ENCODE assay signal across 14 mouse cellular contexts in the genomic region with DNA sequence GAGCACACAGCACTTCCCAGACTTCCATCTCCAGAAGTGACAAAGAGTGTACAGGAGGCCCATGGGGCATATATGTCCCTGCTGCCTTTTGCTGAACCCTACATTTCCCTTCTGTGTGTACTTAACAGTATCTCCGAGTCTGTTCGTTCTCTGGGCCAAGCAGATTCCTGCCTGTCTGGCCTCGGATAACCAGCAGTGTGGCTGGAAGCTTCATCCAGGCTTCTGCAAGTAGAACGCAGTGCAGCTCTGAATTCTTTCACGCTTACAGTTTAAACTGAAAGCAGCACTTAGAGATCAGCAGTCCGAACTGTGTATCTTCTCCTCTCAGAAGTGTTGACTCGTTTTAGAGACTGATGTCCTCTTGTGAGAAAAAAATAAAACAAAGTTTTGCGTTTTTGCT. TPM values are rescaled to one million over a fixed set of nuclear protein-coding genes. Genes with fewer than 3 reads are reported as not detected.
DNase-seq lines count a peak whose midpoint lies in the region; ATAC-seq and TF ChIP-seq lines count a peak whose summit lies in the region.
"Had no signal": no experiment of that assay in that cellular context is flagged by ENCODE, and none has a peak within 500 bp of the region (broad histone marks: within the 10 kb centered on the region; RNA-seq: fewer than 3 reads in every experiment).

No protein-coding gene starts in this region.

- no peaks in the 10 kb centered on the region for H3K9me3 ChIP-seq in lung, embryonic 16.5 days (ENCODE audit: control insufficient read depth, low read length)
- H3K9me3 ChIP-seq in intestine, embryonic 15.5 days = no peaks in the 10 kb centered on the region
- no peaks in the 10 kb centered on the region for H3K9me3 ChIP-seq in stomach, embryonic 15.5 days
- no peaks in the 10 kb centered on the region for H3K9me3 ChIP-seq in midbrain, embryonic 14.5 days (ENCODE audit: control insufficient read depth, low read length)
- H3K9me3 ChIP-seq: embryonic facial prominence, embryonic 15.5 days; G1E had no signal

- no peaks in the 10 kb centered on the region for H3K27me3 ChIP-seq in lung, embryonic 16.5 days (ENCODE audit: control insufficient read depth, insufficient read depth, low read depth, low read length)
- no peaks in the 10 kb centered on the region for H3K27me3 ChIP-seq in intestine, embryonic 15.5 days (replicated peaks)
- no peaks in the 10 kb centered on the region for H3K27me3 ChIP-seq in stomach, embryonic 15.5 days (replicated peaks)
- H3K27me3 ChIP-seq in midbrain, embryonic 14.5 days (ENCODE audit: control insufficient read depth, insufficient read depth, low read length) = no peaks in the 10 kb centered on the region
- H3K27me3 ChIP-seq: embryonic facial prominence, embryonic 15.5 days had no signal

- peak; percentile 21 to 58 for DNase-seq in adrenal gland, adult (ENCODE audit: inconsistent age in 2 of 2, low spot score in 1 of 2)
- no peak for DNase-seq in adrenal gland, adult 18-20 months (ENCODE audit: low spot score in 2 of 2)
- no peak for DNase-seq in lung, adult 2 months
- no peak for DNase-seq in midbrain, embryonic 14.5 days
- no peak for DNase-seq in B cell, adult 2 months
- DNase-seq: cerebellum, adult 9-11 months; gastrocnemius, postnatal 14 days; left cerebral cortex, postnatal 4 days had no signal

- no peak for TF ChIP-seq POLR2A in lung, adult 2 months (IDR thresholded peaks at IDR 0.05; ENCODE audit: borderline replicate concordance, extremely low read depth, low read depth, low read length)

- H3K36me3 ChIP-seq in lung, embryonic 16.5 days (ENCODE audit: control insufficient read depth, insufficient read depth, low read length) = no peaks in the 10 kb centered on the region
- H3K36me3 ChIP-seq in intestine, embryonic 15.5 days = no peaks in the 10 kb centered on the region
- no peaks in the 10 kb centered on the region for H3K36me3 ChIP-seq in stomach, embryonic 15.5 days
- no peaks in the 10 kb centered on the region for H3K36me3 ChIP-seq in midbrain, embryonic 14.5 days (ENCODE audit: control insufficient read depth, insufficient read depth, low read length)
- H3K36me3 ChIP-seq: embryonic facial prominence, embryonic 15.5 days; G1E had no signal

- 16% methylated on average over 8 of the region's 8 CpGs for WGBS in lung, embryonic 16.5 days
- WGBS in lung, adult 2 months = 37% methylated on average over 8 of the region's 8 CpGs
- WGBS in intestine, embryonic 15.5 days = 32% methylated on average over 8 of the region's 8 CpGs
- 24% methylated on average over 8 of the region's 8 CpGs for WGBS in stomach, embryonic 15.5 days
- WGBS in midbrain, embryonic 14.5 days = 68% methylated on average over 8 of the region's 8 CpGs

- peaks cover 5% of the 10 kb centered on the region for H3K4me1 ChIP-seq in lung, embryonic 16.5 days (replicated peaks; ENCODE audit: control insufficient read depth, insufficient read depth, low read length)
- no peaks in the 10 kb centered on the region; the same call in 1 of the 2 replicates for H3K4me1 ChIP-seq in lung, adult 2 months (ENCODE audit: control insufficient read depth, insufficient read depth, low read length)
- no peaks in the 10 kb centered on the region for H3K4me1 ChIP-seq in intestine, embryonic 15.5 days (replicated peaks)
- no peaks in the 10 kb centered on the region for H3K4me1 ChIP-seq in stomach, embryonic 15.5 days
- H3K4me1 ChIP-seq in midbrain, embryonic 14.5 days (ENCODE audit: control insufficient read depth, insufficient read depth, low read length) = no peaks in the 10 kb centered on the region
- H3K4me1 ChIP-seq: embryonic facial prominence, embryonic 15.5 days had no signal

- no peak for TF ChIP-seq CTCF in lung, adult 2 months (IDR thresholded peaks at IDR 0.05; ENCODE audit: insufficient read depth, low read length)

- H3K9ac ChIP-seq in lung, embryonic 16.5 days (ENCODE audit: low read length) = no peak overlapping the region
- H3K9ac ChIP-seq in intestine, embryonic 15.5 days = no peak overlapping the region
- no peak overlapping the region for H3K9ac ChIP-seq in stomach, embryonic 15.5 days
- H3K9ac ChIP-seq in midbrain, embryonic 14.5 days (replicated peaks; ENCODE audit: low read length) = no peak overlapping the region
- H3K9ac ChIP-seq: embryonic facial prominence, embryonic 15.5 days had no signal

- peak overlapping the region; percentile 18; the same call in 1 of the 2 replicates for H3K27ac ChIP-seq in lung, embryonic 16.5 days (ENCODE audit: low read length)
- peak overlapping the region; percentile 25; the same call in 1 of the 2 replicates for H3K27ac ChIP-seq in intestine, embryonic 15.5 days
- H3K27ac ChIP-seq in stomach, embryonic 15.5 days = peak overlapping the region; percentile 45; the same call in 1 of the 2 replicates
- no peak overlapping the region for H3K27ac ChIP-seq in midbrain, embryonic 14.5 days (replicated peaks; ENCODE audit: low read depth, low read length)
- H3K27ac ChIP-seq: embryonic facial prominence, embryonic 15.5 days had no signal

- ATAC-seq in lung, embryonic 16.5 days (ENCODE audit: low read depth) = no peak
- 0 out of 2 replicates have a peak, but pooled peaks have one; percentile 56 for ATAC-seq in intestine, embryonic 15.5 days
- ATAC-seq in stomach, embryonic 15.5 days (ENCODE audit: insufficient read depth, low FRiP score, low read depth) = no peak
- ATAC-seq in midbrain, embryonic 14.5 days (ENCODE audit: low FRiP score, low TSS enrichment) = no peak
- ATAC-seq: inflammation-experienced regulatory T-cells, adult 6 months had no signal

- no peak overlapping the region for H3K4me3 ChIP-seq in lung, embryonic 16.5 days (ENCODE audit: low read length)
- no peak overlapping the region for H3K4me3 ChIP-seq in lung, adult 2 months (replicated peaks; ENCODE audit: extremely low read depth, low read depth, low read length)
- H3K4me3 ChIP-seq in intestine, embryonic 15.5 days (replicated peaks) = no peak overlapping the region
- H3K4me3 ChIP-seq in stomach, embryonic 15.5 days (replicated peaks) = no peak overlapping the region
- H3K4me3 ChIP-seq in midbrain, embryonic 14.5 days (replicated peaks; ENCODE audit: low read depth, low read length) = no peak overlapping the region
- H3K4me3 ChIP-seq: embryonic facial prominence, embryonic 15.5 days had no signal

- H3K4me2 ChIP-seq in lung, embryonic 16.5 days (ENCODE audit: low read depth, low read length) = no peak overlapping the region
- H3K4me2 ChIP-seq in intestine, embryonic 15.5 days (replicated peaks) = peak overlapping the region; percentile 20
- no peak overlapping the region for H3K4me2 ChIP-seq in stomach, embryonic 15.5 days
- no peak overlapping the region for H3K4me2 ChIP-seq in midbrain, embryonic 14.5 days (ENCODE audit: low read length)
- H3K4me2 ChIP-seq: embryonic facial prominence, embryonic 15.5 days had no signal

RNA-seq across cellular contexts. Expression of gene Lekr1, which starts 7.7 kb away (rescaled TPM):
- total RNA-seq in adrenal gland, adult 18-20 months (2021) = 1 to 10 TPM; 2.5 to 3.1 TPM
- polyA plus RNA-seq in lung, embryonic 16.5 days (2015; fragmentation: Nextera tagmentation; extraction: Ambion mirVana) = 10.1 and 11.1 TPM in 2 replicates
- polyA plus RNA-seq in lung, adult 2 months (2012; rRNA removed) = 0.75 and 1.3 TPM in 2 replicates
- 6.5 and 7.5 TPM in 2 replicates for polyA plus RNA-seq in intestine, embryonic 15.5 days (2015; fragmentation: Nextera tagmentation; extraction: Ambion mirVana)
- 7.3 and 7.6 TPM in 2 replicates for polyA plus RNA-seq in stomach, embryonic 15.5 days (2015; fragmentation: Nextera tagmentation; extraction: Ambion mirVana)
- 7.0 and 8.0 TPM in 2 replicates for polyA plus RNA-seq in midbrain, embryonic 14.5 days (2014; fragmentation: Nextera tagmentation; extraction: Ambion mirVana)
- polyA plus RNA-seq: G1E had no signal

Comparison
In these comparisons a context has a peak if more than half of its experiments do, and no peak if none do; other contexts are left out.
1. DNase-seq: peak in adrenal gland, adult (2 of 2); none in adrenal gland, adult 18-20 months (0 of 2), lung, adult 2 months (single experiment), midbrain, embryonic 14.5 days (single experiment) and B cell, adult 2 months (0 of 2).